Mouse (Mus musculus): ENCODE measurements around the gene Hyou1. TPM values are rescaled to one million over a fixed set of nuclear protein-coding genes. Genes with fewer than 3 reads are reported as not detected.

Gene Hyou1
- total RNA-seq, 1 experiment from 2014 or later: 54.2 TPM

DNA sequence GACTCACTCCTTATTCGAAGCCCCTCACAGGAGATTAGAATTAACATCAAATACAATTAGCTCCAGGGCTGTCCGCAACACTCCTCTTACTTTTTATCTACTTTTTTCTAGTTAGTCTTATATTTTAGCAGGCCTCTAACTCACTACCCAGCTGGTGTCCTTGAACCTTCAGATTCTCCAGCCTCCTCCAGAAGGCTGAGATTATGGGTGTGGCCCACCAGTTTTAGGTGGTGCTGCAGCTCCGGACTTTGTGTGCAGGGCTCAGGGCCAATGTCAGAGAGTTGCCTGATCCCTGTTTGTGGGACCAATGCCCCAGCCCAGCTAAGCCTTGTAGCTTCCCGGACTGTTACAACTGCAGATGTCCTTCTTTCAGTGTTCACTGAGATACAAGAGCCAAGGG lies 44.3 kb downstream of the Hyou1 start:
- ATAC-seq (replicated peaks; ENCODE audit: insufficient number of reproducible peaks, low FRiP score, low TSS enrichment, poor library complexity, severe bottlenecking): no peak

DNA sequence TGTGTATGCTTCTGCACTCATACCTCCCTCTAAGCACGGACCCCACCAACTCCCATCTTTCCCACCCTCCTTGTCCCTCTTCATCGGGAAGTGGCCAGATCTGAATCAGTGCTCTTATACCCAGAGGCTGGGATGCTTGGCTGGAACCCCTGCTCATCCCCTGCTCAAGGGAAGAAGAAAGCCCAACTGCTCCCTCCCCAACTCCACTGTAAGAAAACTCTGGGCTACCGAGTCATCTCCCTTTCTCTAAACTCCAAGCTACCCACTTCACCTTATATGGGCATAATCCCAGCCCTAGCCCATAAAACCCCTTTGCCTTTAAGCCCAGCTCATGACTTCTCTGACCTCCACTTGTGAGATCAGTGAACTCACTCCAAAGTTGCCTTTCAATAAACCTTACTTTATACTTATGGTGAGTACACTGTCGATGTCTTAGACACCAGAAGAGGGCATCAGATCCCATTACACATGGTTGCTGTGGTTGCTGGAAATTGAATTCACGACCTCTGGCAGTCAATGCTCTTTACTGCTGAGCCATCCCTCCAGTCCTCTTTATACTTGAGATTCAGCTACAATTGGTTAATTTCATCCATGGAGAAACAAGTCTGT lies 53.4 kb downstream of the Hyou1 start:
- ATAC-seq (replicated peaks; ENCODE audit: insufficient number of reproducible peaks, low FRiP score, low TSS enrichment, poor library complexity, severe bottlenecking): no peak

DNA sequence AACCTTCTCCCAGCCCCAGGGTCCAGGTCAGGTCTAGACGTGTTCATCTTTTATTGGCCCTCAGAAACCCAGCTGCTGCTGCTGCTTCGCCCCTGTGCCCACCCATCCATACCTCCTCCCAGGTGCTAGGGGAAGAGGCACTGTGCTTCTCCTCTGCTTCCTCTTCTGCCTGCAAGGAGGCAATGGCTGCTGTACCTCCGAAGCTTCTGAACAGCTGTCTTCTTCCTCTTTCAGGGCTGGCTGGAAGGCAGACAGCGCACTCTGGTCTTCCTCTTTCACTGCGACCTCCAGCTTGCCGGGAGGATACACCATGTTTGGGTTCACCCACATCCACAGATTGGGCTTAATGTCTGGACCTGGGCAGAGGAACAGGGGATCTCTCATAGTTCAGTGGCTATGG lies 56.5 kb downstream of the Hyou1 start:
- peak; percentile 94 for ATAC-seq (replicated peaks; ENCODE audit: insufficient number of reproducible peaks, low FRiP score, low TSS enrichment, poor library complexity, severe bottlenecking)

DNA sequence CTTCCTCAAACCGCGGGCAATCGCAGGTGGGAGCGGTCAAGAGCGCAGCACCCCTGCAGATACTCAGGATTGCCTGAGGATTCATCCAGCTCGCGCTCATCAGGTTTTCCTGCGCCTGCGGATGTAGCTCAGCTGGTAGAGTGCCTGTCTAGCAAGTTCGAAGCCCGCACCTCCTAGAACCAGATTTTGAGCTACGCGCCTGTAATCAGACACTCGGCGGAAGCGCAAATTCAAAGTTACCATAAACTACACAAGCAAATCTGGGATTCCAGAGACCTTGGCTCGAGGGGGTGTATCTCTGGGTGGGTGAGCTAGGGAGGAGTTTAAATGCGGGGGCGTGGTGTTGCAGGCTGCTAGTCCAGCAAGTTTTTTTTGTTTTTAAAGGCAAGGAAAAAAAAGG lies 61.7 kb downstream of the Hyou1 start, which contains the start of gene Foxr1:
Foxr1 (minus strand) TSS at position 176 of the 400 bp plus-strand sequence.
- ATAC-seq (replicated peaks; ENCODE audit: insufficient number of reproducible peaks, low FRiP score, low TSS enrichment, poor library complexity, severe bottlenecking): no peak

Other genes starting within 250 kb of the Hyou1 start
- gene Mcam, start 245.0 kb upstream of the Hyou1 start, total RNA-seq (2017): 13.5 to 48.9 TPM (median 15.1 TPM) in 3 replicates
- gene Cbl, start 145.4 kb upstream of the Hyou1 start, total RNA-seq (2017): 47.1 to 115 TPM (median 63.1 TPM) in 3 replicates
- not detected in 3 replicates for gene Ccdc153, start 138.8 kb upstream of the Hyou1 start, total RNA-seq (2017)
- gene Pdzd3, start 128.0 kb upstream of the Hyou1 start, total RNA-seq (2017): 1.7 TPM in 1 of 3 replicates, not detected in the others
- gene Nlrx1, start 110.9 kb upstream of the Hyou1 start, total RNA-seq (2017): 14.8 to 15.8 TPM (median 15.3 TPM) in 3 replicates
- not detected in 3 replicates for gene Abcg4, start 90.9 kb upstream of the Hyou1 start, total RNA-seq (2017)
- gene Hinfp, start 73.8 kb upstream of the Hyou1 start, total RNA-seq (2017): 22.9 to 34.0 TPM (median 23.0 TPM) in 3 replicates
- gene C2cd2l, start 59.2 kb upstream of the Hyou1 start, total RNA-seq (2017): 6.0 to 18.9 TPM (median 12.2 TPM) in 3 replicates
- 1.8 to 5.6 TPM (median 2.3 TPM) in 3 replicates for gene Dpagt1, start 53.5 kb upstream of the Hyou1 start, total RNA-seq (2017)
- 8.1 to 12.3 TPM (median 8.6 TPM) in 3 replicates for gene H2afx, start 44.8 kb upstream of the Hyou1 start, total RNA-seq (2017)
- 8.2 to 19.1 TPM (median 15.1 TPM) in 3 replicates for gene Hmbs, start 35.3 kb upstream of the Hyou1 start, total RNA-seq (2017)
- gene Vps11, start 17.8 kb upstream of the Hyou1 start, total RNA-seq (2017): 27.4 to 38.1 TPM (median 32.2 TPM) in 3 replicates
- gene Slc37a4, start 17.4 kb downstream of the Hyou1 start, total RNA-seq (2017): 15.9 to 33.9 TPM (median 22.1 TPM) in 3 replicates
- 995 to 1,562 TPM (median 1,501 TPM) in 3 replicates for gene Rps25, start 27.6 kb downstream of the Hyou1 start, total RNA-seq (2017)
- gene Trappc4, start 28.1 kb downstream of the Hyou1 start, total RNA-seq (2017): 25.9 to 40.8 TPM (median 32.3 TPM) in 3 replicates
- 25.5 to 38.4 TPM (median 28.7 TPM) in 3 replicates for gene Ccdc84, start 39.1 kb downstream of the Hyou1 start, total RNA-seq (2017)
- gene Foxr1, start 61.6 kb downstream of the Hyou1 start, total RNA-seq (2017): not detected in 3 replicates
- gene Upk2, start 75.5 kb downstream of the Hyou1 start, total RNA-seq (2017): not detected in 3 replicates
- gene Bcl9l, start 103.3 kb downstream of the Hyou1 start, total RNA-seq (2017): 2.8 to 14.1 TPM (median 2.8 TPM) in 3 replicates
- 13.4 to 23.0 TPM (median 17.5 TPM) in 3 replicates for gene Cxcr5, start 182.4 kb downstream of the Hyou1 start, total RNA-seq (2017)
- gene Ddx6, start 225.4 kb downstream of the Hyou1 start, total RNA-seq (2017): 131 to 157 TPM (median 139 TPM) in 3 replicates